Mouse (Mus musculus): Measurements from ENCODE around the gene Umad1. TPM values are rescaled to one million over a fixed set of nuclear protein-coding genes. Genes with fewer than 3 reads are reported as not detected.
"Not testable (repeated sequence)": the region's sequence is repeated elsewhere in the genome, so short reads cannot be mapped to it uniquely, and the experiment has no call there.

Umad1 gene
- total RNA-seq, 1 experiment from 2014 or later = 11.9 TPM

DNA sequence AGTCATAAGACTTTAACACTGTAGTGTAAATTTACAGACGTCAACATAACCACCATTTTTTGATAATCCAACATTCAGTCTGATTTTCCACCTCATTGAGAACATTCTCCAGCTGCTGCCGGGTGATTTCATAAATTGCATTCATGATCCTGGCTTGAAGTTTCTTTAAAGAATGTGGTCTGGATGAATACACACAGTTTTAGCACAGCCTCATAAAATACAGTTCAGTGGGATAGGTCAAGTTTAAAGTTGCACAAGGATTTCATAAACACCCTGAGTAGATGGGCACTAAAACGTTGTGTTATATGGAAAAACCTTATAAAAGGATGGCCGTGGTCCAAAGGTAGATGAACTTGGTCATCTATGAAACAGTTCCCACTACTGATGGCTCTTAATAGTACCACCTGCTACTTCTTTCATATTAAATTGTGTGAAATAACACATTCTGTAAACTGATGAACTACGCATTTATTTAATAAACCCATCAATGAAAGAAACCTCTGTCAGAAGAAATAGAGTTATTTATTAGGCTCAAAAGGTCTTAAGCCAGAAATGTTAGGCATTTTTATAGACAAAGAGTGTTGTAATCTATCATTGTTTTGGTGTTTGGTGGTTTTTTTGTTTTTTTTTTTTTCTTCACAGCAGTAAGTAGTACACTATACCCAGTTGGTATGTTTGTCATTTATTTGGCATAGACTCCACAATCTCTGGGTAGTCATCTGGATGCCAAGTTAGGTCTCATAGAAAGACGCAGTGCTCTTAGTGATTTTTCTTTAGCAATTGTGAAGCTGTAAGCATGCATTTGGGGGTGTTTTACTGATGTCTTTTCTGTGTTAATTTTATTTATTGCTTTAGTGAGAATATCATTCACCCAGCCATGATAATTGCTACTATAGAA, 49.0 kb downstream of the Umad1 start:
- no peak for ATAC-seq (replicated peaks; ENCODE audit: low read depth, poor library complexity, severe bottlenecking)

DNA sequence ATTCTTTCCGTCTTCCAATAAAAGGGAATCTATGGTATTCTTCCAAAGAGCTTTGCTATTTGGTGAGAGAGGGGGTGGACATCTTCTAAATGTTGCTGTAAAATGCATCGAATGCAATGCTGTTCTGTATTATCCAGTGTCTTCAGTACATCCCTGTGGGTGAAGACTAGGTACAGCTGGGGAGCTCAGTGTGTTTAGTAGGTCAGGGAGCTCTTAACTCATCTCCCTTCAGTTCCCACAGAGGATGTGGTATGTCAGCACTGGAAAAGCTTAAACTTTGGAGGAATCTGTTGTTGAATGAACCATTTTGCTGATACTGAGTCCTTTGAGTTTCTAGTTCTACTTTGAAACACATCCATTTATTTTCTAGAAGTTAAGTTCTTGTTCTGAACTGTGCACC, 53.5 kb downstream of the Umad1 start:
- ATAC-seq (replicated peaks; ENCODE audit: low read depth, poor library complexity, severe bottlenecking) = no peak

DNA sequence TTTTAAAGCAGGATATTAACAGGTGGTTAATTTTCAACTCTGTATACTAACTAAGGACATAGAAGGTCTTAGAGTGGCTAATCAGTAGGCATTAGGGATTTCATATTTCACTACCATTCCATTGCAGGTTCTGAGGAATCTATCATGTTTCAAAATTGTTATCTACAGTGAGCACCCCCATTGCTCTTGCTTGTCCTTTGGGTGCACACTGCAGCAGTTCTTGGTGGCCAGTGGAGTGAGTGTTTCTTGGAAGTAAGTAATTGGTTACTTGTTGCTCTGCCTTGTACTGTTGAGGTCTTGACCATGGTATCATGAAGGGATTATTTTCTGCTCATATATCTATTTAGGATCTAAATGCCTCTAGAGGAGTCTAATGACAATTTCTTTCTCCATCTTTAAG, 57.1 kb downstream of the Umad1 start:
- ATAC-seq (replicated peaks; ENCODE audit: low read depth, poor library complexity, severe bottlenecking) = no peak

DNA sequence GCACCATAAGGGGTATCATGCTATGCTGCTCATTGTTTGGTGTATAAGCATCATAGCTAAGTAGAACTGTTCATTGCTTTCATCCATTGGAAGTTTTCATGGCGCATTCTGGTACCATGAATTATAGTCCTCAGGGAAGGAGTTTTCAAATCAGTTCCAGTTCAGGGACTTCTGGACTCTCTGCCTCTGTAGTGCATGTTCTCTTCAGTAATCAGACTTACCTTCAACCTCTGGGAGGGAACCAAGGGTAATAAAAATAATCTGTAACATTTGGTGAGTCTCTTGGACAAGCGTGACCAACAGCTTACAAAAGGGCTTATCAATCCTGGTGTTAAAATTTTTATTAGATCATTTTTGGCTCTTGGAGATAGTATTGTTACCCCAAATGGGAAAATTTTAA, 60.5 kb downstream of the Umad1 start:
- ATAC-seq (replicated peaks; ENCODE audit: low read depth, poor library complexity, severe bottlenecking) = no peak

DNA sequence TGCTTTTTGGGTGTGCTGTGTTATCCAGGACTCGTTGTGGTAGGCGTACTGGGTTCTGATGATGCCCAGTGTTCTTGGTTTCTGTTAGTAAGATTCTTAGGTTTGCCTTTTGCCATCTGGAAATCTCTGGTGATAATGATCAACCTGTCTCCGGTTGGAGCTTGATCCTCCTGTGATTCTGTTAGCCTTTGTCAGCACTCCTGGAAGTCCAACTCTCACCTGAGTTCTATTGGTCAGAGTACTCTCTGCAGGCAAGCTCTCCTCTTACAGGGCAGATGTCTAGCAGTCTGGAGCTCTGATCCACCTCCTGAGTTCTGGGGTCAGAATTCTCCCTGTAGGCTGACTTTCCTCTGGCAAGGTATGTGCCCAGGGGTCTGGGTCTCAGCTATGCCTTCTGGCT, 72.4 kb downstream of the Umad1 start:
- not testable (repeated sequence) for ATAC-seq (replicated peaks; ENCODE audit: low read depth, poor library complexity, severe bottlenecking)

DNA sequence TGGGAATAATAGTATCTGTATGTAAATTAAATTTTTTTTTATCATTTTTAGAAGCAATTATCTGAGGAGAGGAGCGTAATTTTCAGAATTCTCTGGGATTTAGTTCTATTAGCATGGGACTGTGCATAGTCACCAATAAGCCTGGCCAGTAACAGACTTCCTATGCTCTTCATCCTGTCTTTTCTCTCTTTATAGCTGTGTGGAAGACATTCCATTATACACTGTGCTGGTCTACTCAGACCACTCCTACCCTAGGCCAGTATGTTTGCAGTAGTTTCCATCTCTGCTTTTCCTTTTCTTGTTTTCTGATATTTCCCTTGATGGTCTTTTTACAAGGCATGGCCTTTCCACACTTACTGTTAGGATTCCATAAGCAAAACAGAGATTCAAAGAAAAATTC, 74.3 kb downstream of the Umad1 start:
- ATAC-seq (replicated peaks; ENCODE audit: low read depth, poor library complexity, severe bottlenecking) = no peak

DNA sequence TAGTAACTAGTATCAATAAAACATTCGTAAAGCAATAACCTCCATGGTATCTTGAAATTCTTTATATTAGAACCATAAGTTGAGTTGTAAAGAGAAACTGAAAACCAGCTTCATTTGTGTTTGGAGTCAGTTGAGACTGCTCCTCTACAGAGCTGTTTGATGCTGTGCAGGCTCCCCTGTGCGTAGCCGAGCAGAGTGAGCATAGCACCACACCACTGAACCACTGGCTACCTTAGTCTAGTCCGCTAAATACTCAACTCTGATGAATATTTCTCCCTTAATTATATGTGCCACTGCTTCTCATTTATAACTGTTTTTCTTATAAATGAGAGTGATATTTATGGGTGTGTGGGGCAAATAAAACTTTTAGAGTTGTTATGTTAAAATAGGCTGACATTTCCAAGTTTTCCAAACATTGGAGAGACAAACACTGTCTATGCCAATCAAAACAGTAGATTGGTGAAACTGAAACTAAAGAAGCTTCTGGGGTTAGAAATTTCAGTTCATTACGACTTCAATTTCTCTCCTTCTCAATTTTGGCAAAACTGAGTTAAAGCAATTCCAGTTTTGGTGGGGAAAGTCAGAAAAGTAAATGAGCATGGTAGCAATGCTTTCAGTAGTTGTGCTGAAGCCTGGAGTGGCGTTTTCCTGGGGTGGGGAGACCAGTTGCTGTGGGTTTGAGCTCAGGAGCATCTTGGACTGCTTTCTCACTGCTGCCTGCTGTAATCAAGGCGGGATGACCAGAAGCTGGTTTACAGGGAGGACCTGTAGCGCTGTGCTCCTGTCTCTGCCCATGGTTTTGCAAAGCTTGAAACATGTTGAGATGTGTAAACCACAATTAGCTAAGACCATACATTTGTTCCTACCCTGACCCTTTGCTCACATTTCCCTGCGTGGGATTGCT, 77.7 kb downstream of the Umad1 start:
- ATAC-seq (replicated peaks; ENCODE audit: low read depth, poor library complexity, severe bottlenecking) = no peak

DNA sequence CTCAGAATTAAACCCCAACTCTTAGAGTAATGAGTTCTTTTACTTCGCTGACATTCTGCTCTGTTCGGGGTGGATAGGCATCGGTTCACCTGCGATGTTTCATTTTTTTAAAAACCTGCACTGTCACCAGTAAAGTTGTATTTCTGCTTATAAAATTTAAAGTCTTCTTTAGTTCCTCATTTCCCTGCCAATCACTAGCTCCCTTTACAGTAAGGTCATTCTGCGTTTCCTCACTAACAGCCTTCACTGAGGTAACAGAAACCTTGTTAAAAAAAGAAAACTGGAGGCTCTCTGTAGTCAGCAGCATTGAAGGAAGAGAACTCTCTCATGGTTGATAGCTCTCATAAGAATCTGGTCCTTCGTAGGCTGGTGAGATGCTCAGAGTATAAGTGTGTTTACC, 80.4 kb downstream of the Umad1 start:
- peak; percentile 94 for ATAC-seq (replicated peaks; ENCODE audit: low read depth, poor library complexity, severe bottlenecking)

DNA sequence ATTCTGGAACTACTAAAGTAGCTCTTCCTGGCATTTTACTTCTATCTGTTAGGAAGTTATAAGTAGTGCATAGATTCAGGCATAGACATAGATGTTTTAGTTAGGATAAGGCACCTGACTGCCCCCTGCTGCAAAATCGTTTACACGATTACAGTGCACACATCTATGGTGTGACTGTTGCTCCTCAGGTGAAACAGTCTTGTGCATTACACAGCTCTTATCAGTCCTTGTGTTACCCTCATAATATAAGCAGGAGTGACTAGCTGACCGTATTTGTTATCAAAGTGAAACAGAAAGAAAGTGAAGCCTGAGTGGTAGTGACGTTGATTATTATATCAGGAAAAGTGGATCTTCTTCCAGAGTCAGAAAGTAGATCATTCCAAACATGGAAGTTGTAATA, 84.2 kb downstream of the Umad1 start:
- ATAC-seq (replicated peaks; ENCODE audit: low read depth, poor library complexity, severe bottlenecking) = no peak

DNA sequence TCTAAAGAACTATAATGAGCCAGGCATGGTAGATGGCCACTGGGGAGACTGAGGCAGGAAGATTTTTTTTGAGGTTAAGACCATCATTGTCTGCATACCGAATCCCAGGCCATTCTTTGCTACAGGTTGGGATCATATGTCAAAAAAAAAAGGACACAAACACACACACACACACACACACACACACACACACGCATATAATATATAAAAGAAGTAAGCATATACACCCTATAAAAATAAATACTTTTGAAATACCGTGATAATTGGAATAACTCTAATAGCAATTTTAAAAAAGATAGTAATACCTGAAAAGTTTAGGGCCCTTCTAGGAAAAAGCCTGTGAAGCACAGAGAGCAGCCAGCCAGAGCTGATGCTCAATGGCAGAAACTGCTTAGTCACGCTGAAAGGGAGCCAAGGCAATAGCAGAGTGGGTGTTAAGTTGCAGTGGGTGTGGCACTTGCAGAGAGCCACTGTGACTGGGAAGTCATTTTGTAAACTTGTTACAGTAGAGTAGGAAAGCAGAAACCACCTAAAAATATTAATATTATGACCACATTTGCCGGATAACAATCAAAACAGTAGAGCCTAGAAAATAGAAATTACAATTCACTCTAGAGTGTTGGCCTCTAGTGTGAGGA, 86.2 kb downstream of the Umad1 start:
- ATAC-seq (replicated peaks; ENCODE audit: low read depth, poor library complexity, severe bottlenecking) = peak; percentile 99

DNA sequence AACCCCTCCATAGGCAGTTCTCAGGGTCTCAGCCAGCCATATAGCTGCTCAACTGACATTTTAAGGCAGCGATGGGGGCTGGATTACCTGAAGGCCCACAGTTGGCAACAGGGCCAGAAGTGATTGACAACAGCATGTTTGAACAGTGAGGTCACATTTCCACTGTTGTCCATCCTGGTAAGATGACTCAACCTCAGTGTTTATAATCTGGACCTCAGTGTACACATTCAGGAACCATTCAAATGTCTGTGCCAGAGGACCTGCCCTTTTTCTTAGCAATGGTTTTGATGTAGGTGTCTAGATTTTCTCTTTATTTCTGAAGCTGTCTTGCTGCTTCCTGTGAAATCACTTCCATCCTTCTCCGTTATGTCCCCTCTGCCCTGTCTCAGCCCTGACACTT, 88.1 kb downstream of the Umad1 start:
- ATAC-seq (replicated peaks; ENCODE audit: low read depth, poor library complexity, severe bottlenecking) = no peak

DNA sequence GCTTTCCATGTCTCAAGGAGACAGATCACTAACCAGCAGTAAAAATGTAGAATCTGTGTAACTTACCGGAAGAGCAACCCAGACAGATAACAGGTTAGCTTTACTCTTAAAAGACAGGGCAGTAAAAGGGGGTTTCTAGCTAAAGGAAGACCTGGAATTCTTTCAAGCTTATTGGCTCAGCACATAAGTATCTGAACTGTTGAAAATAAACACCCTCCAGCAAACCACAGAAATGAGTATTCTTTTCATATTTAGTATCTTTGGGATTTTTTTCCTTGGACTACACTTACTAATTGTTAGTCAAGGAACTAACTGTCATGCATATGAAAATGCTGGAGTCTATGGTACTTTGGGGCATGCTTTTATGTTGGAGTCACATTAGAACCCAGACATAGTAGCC, 89.3 kb downstream of the Umad1 start:
- ATAC-seq (replicated peaks; ENCODE audit: low read depth, poor library complexity, severe bottlenecking) = no peak

DNA sequence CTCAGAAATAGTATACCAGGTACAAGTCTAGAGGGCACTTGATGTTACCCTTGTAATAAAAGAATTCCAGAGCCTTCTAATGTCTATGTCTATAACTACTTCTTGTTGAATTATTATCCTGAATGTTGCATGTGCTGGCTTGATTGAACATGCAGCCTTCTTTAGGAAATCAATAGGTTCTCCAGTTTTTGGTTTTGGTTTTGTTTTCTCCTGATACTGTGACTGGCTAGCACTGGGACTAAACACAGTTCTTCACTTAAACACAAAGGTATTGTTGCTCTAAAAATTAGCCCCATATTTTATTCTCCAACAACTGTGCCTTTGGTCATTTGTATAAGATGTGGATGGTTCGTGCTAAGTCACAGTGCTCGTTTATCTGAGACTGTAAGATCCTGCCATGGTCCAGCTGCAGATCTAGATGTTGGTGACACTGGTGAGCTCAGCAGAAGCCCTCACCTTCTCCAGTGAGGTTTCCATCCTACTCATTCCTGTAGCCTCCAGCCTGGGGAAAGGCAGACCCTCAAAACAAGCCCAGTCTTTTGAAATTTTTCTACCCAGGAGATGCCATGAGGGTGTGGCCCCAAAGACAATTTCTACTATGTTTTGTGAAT, 90.1 kb downstream of the Umad1 start:
- no peak for ATAC-seq (replicated peaks; ENCODE audit: low read depth, poor library complexity, severe bottlenecking)

DNA sequence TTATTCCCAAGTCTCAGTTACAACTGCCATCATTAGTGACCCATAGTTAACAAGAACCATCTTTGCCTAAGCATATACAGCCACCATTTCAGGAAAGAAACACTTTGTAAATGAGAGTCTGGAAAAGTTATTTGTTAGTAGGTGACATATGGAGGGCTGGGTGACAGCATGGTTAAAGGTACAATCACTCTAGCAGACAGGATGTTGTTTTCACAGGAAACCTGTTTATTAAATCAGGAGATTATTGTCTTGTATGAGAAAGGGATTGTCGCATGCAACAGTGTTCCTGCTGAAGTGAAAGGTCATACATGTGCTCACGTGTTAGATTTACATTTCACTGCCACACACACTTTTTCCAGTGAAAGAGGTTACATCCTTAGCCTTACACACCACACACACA, 92.4 kb downstream of the Umad1 start:
- no peak for ATAC-seq (replicated peaks; ENCODE audit: low read depth, poor library complexity, severe bottlenecking)

DNA sequence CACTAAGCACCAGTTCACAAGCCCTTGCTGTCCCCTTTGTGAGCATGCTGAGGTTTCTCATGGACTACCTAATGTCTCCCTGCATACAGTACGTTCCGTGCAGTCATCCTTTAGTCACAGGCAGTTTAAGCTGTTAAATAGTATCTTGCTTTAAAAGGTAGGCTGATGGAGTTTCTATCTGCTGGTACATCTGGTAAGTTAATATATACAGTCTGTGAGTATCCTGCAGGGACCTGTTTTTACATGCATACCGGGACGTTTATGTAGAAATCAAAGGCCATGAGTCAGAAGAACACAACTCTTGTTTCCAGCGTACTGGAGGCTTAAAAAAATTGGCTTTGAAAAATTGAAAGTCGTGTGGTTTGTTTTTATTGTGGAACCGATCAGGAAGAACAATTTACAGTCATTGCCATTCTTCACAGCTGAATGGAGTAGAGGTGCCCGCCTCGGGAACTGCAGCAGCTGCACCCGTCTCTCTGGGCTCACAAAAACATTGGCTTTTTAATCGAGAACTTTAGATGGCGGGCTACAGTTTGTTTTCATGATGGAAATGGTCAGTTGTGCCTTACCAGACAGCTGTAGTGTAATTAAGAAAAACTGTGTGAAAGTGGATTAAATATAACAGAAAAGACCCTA, 93.6 kb downstream of the Umad1 start:
- ATAC-seq (replicated peaks; ENCODE audit: low read depth, poor library complexity, severe bottlenecking) = no peak

DNA sequence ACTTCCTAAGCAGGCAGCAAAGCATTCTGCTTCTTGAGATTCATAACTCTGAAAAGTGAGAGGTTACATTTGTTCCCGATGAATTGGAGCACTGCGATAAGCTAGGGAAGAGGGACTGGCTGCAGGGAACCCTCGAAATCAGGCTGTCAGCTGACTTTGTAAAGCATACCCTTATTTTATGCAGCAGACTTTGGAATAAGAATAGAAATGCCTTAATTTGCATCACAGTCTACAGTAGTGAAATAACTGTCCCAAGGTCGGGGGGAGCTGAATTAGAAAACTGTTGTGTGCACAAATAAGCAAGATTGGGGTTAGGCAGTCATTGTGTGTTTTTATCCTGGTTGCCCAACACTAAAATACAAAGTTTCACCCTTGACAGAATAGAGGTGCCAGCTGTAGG, 94.4 kb downstream of the Umad1 start:
- no peak for ATAC-seq (replicated peaks; ENCODE audit: low read depth, poor library complexity, severe bottlenecking)

DNA sequence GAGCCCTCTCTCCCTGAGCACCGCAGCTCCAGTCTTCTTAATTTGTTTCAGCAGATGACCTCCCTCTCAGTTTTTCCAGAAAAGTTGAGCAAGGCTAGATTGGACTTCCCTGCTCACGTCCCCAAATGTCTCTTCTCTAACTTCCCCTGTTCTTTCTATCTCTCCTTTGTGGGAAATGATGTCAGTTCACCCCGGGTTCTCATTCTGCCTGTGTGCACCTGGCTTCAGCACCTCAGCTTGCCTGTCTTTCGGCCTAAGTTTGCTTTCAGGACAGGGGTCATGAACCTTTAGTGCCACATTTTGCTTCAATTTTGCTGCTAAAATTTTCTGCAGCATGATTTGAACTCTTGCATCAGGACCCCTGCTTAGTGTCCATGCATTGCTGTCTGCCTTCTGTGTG, 95.8 kb downstream of the Umad1 start:
- ATAC-seq (replicated peaks; ENCODE audit: low read depth, poor library complexity, severe bottlenecking) = no peak

DNA sequence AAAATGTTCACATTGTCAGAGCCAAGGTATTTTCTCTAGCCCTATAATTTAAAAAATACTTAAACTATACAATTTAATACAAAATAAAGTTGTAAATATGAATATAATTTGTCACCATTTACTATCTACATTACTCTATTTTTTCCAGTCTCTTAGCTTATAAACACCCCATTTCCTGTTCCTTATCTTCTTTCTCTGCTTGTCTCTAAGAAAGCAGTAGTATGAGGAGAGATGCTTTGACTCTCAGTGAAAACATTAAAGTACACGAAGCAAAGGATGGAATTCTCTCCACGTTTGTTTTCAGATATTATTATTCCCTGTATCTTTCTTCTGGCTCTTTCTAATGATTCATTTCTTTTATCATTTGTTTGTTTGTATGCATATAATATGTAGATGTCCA, 99.1 kb downstream of the Umad1 start:
- no peak for ATAC-seq (replicated peaks; ENCODE audit: low read depth, poor library complexity, severe bottlenecking)

DNA sequence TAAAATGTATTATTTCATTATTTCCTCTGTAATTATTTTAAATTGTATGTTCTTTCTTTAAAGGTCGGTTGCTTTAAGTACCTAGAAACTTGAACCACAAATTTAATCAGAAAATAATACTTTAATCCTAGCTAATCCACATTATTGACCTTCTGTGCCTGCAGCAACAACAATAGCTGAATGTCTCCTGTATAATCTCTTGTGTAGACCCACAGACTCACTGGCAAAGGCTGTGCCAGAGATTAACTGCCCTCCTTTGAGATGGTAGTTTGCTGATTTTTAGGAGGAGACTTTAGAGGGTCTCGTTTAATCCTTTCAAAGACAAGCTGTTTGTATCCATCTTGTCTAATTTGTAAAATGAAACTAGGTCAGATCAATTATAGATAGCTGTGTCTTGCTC, 99.7 kb downstream of the Umad1 start:
- ATAC-seq (replicated peaks; ENCODE audit: low read depth, poor library complexity, severe bottlenecking) = no peak

DNA sequence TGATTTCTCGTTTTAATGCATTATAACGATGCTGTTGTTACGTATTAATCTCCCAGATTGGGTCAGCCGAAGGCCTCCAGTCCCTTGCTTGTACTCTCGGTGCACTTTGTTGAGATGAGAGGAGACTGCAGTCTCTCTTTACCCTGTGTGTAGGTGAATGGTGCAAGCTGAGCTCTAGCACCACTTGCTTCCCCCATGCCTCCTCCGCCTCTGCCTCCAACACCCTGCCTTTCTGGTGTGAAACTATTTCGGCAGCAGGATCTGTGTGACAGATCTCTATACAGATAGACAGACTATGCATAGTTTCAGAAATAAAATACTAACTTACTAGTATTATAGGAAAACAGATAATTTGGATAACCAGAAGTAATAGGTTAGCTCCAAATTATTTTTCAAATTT, 101.7 kb downstream of the Umad1 start:
- no peak for ATAC-seq (replicated peaks; ENCODE audit: low read depth, poor library complexity, severe bottlenecking)

Measured in common myeloid progenitor, adult 5-6 weeks (primary cell).